Mouse (Mus musculus): Measurements from ENCODE around the gene Rabl6.

Gene Rabl6

DNA sequence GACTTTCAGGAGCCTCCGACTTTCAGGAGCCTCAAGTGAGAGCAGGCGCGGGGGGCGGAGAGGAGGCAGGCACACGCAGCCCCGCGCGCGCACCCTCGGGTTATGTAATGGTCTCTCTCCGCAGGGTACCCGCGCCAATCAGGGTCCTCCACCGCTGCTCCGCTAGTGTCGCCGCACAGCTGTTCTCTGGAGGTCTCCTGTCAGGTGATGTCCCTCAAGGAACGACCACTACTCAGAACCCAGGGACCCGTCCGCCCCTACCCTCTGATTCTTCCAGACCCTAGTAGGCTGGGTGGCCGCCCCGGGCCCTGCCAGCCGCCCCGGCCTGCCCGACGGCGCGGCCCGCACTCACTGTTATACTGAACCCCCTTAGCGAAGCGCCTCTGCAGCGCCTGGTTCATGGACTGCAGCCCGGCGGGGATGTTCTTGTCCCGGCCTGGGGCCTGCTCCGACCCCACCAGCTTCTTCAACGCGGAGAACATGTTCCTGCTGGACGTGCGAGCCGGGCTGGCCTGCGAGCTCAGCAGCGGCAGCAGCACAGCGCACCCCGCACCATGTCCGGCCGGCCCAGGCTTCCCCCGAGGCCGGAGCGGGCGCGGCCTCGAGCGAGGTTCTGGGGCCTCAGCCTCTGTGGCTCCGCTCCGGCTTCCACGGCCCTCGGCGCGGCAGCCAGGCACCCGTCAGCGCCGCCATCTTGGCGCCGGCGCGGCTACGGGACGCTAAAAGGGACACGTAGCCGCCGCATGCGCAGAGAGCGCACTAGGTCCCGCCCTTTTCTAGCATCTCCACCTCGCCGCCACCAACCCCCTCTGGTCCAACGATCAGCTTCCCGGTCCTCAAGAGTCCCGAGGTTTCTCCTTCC lies at the start of gene Rabl6:
TSS of gene Rabl6 (minus strand) at position 761 of the 862 bp plus-strand sequence.
- DNase-seq (ENCODE audit: low read depth, low spot score): peak; percentile 91

GRCm38 (mm10) chr2:25657652-25658051 lies 49.3 kb upstream of the Rabl6 start, which contains the start of gene Lcn5:
TSS of gene Lcn5 (plus strand) at chr2:25657952.
- DNase-seq (ENCODE audit: low read depth, low spot score): no peak

DNA sequence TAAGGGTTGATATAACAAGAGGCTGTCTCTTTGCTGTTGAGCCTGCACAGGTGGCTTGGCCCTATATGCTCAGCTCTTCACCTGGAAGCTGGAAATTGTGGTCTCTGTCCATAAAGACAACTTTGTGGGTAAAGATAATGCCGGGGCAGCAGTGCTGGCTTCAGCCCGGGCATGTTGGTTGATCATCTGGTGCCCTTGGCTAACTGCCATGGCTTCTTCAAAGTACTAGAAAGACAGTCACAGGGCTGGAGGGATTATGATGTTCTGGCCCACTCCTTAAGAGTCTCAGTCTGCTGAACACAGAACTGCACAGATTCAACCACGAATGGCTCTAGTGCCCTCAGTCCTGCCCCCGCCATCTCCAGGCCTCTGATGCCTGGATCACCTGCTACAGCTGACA lies 48.9 kb upstream of the Rabl6 start:
- DNase-seq (ENCODE audit: low read depth, low spot score): no peak

DNA sequence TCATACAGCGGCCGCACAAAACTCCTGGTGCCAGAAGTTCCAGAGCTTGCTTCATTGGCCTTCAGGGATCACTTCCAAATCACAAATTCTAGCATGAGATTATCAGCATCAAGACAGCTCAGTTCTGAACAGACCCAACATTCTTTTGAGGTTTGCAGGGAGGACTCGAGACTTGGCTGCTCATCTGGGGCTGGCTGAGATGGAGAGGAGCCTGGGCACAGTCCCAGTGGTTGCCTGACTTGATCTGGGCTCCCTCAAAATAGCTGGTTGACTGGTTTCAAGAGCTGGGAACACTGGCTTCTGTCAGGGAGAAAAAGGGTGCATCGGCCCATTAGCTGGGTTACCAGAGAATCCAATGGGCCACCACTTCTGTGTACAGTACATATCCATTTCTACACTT lies 48.4 kb upstream of the Rabl6 start:
- DNase-seq (ENCODE audit: low read depth, low spot score): no peak

GRCm38 (mm10) chr2:25654502-25654901 lies 46.2 kb upstream of the Rabl6 start:
- DNase-seq (ENCODE audit: low read depth, low spot score): no peak

- DNase-seq (ENCODE audit: low read depth, low spot score): no peak
Observed at GRCm38 (mm10) chr2:25652902-25653301, 44.6 kb upstream of the Rabl6 start, which contains the start of gene Lcn8. TSS of gene Lcn8 (plus strand) at chr2:25653120.

DNA sequence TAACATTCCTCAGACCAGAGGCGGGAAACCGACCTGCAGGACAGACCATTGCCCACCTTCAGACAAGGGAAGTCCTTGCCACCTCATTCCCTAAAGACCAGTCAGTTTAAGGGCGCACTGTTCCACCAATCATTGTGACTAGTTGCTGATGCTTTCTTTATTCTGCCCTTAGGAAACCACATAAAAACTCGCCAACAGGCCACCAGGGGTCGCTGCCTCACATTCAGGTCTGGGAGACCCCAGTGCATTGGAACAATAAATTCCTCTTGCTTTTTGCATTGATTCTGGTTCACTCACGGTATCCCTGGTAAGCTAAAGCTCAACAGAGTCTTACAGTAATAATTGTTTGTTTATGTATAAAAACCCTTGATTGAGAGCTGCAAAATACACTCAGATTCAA lies 31.6 kb upstream of the Rabl6 start:
- peak; percentile 30 for DNase-seq (ENCODE audit: low read depth, low spot score)

DNA sequence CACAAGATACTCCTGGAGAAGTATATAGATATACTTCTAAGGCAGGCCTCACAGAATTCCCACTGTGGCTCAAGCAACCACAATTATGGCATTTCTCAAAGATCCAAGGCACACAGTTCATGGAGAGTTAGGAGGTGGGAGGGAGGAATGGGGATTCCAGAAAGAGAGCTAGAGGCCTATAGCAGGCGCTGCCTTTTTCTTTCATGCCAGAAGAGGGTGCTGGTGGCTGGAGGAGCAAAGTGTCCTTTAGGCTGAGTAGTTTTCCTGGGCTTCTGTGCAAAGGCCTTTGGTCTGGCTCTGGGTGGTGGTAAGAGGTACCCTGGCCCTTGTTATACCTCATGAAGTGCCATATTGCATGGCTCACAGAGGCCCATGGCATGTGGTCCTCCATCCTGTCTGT lies 25.7 kb upstream of the Rabl6 start:
- DNase-seq (ENCODE audit: low read depth, low spot score): no peak

- DNase-seq (ENCODE audit: low read depth, low spot score): no peak
Observed at GRCm38 (mm10) chr2:25633616-25634015, 25.3 kb upstream of the Rabl6 start.

GRCm38 (mm10) chr2:25628738-25629137 lies 20.4 kb upstream of the Rabl6 start:
- no peak for DNase-seq (ENCODE audit: low read depth, low spot score)

DNA sequence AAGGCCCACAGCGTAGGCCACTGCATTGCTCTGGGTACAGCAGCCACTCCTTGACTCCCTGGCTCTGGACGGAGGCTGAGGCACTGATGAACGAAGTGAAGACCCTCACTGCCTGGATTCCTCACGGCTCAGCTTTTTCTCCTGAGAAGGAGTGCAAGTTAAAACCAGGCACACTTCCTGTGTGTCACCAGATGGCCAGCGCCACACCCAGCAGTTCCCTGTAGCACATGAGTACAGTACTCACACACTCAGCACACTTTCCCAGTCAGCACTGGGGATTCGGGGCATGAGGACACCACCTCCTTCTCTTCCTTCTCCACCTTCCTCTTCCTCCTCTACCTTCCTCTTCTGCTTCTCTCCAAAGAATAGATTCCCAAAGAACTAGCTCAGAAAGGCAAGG lies 19.5 kb upstream of the Rabl6 start, which contains the start of gene Fcna:
TSS of gene Fcna (minus strand) at position 220 of the 400 bp plus-strand sequence.
- no peak for DNase-seq (ENCODE audit: low read depth, low spot score)

- no peak for DNase-seq (ENCODE audit: low read depth, low spot score)
Observed at GRCm38 (mm10) chr2:25625986-25626385, 17.7 kb upstream of the Rabl6 start.

DNA sequence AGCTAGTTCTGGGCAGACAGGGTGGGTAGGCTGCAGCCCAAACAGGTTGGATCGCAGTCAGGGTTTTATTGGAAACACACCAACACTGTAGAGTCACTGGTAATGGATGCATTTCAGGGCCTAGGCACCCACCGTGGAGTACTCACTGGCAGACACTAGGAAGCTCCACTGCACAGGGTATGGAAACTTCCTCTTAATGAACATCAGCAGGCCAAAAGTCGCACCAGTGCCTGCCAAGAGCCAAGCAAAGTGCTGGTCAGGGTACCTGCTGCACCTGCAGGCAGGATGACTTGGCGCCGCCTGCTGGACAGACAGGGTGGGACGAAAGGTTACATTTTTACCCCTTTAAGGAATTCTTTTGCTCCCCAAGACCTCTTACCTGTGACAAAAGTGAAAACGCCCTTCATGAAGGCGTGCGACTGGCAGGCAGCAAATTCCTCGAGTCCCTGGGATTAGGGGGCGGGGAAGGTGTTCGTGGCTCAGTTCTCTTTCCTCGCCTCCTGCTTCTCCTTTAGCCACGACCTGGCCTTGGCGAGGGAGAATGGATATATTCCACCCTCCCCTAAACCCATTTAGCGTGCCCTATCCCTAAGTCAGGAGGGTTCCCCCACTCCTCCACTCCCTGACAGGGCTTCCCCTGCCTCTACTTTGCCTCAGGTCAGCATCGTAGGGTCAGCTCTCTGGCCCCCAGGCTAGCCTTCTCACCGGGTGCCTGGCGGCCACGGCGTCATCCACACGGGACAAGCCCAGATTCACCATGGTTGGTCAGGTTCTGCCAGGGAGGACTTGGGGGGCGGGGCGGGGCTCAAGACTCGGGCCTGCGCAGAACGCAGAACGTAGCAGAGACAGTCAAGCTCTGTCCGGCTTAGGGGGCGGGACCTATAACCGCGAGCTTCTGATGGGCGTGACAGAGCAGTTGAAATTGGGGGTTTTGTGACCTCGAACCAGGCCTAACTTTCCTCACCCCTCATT lies 13.2 kb upstream of the Rabl6 start, which contains the start of gene Tmem141:
TSS of gene Tmem141 (minus strand) at position 777 of the 972 bp plus-strand sequence.
- DNase-seq (ENCODE audit: low read depth, low spot score): peak; percentile 59

GRCm38 (mm10) chr2:25620852-25621228 lies 12.5 kb upstream of the Rabl6 start:
- no peak for DNase-seq (ENCODE audit: low read depth, low spot score)

DNA sequence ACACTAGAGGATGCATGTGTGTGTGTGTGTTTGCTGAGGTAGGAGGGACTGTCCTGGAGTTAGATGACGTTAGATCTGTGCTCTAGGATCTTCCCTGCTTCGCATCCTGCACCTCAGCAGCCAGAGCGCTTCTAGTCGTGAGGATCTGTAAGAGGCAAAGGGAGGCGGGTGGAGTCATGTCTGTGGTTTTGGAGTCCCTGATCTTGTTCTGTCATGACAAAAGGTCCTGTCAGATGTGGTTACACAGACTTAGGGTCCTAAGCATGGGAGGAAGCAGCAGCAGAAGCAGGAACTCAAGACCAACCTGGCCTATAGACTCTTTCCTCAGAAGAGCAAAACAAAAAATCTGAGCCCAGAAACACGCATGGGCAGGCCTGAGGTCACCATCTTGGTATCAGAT lies 12.1 kb upstream of the Rabl6 start:
- peak; percentile 70 for DNase-seq (ENCODE audit: low read depth, low spot score)

DNA sequence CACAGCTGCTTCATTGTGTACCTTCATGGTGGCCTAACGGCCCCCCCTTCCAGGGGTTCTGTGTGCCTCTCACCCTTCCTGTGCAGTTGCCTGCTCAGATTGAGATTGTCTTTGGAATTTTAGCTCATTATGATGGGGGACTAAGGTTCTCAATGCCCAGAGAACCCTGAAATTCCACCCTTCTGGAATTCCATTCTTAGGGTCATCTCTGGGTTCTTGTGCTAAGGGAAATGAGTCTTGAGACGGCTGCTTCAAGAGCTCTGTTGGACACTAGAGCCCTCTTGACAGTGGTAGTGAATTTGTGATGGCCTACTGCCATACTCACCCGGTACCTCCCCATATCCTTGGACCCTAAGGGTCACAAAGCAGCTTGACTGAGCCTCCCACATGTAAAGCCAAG lies 9.3 kb upstream of the Rabl6 start, which contains the start of gene Ccdc183:
TSS of gene Ccdc183 (minus strand) at position 101 of the 400 bp plus-strand sequence.
- no peak for DNase-seq (ENCODE audit: low read depth, low spot score)

- DNase-seq (ENCODE audit: low read depth, low spot score): no peak
Observed at GRCm38 (mm10) chr2:25616398-25616797, 8.1 kb upstream of the Rabl6 start.

- DNase-seq (ENCODE audit: low read depth, low spot score): no peak
Observed at GRCm38 (mm10) chr2:25608671-25609070, 350 bp upstream of the Rabl6 start.

GRCm38 (mm10) chr2:25602526-25602925 lies 5.8 kb downstream of the Rabl6 start:
- no peak for DNase-seq (ENCODE audit: low read depth, low spot score)

- no peak for DNase-seq (ENCODE audit: low read depth, low spot score)
Observed at GRCm38 (mm10) chr2:25600037-25600436, 8.3 kb downstream of the Rabl6 start.

DNA sequence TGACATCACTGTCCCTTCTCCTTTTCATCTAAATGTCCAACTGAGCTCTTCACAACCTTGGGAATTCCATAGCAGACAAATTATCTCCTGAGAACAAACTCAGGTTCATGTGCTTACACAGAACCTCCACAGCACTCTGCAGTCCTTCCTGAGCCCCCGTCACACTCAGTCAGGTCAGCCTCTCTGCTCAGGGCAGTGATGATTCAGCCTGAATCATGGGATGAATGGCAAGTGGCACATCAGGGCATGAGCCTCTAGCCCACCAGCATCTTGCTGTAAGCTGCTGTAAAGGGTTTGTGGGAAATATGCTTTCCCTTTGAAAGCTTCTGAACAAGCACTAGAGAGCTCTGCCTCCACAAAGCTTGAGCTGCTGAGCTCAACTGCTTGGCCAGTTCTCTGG lies 9.6 kb downstream of the Rabl6 start:
- DNase-seq (ENCODE audit: low read depth, low spot score): no peak

All from CD4-positive helper T cell, adult 2 months (primary cell).